Mouse (Mus musculus) kidney, adult 18-20 months (tissue): ENCODE measurements around the gene 2900011O08Rik.

Experiments used
- DNase-seq: peaks from one replicate; pipeline ENCODE4 v3.0.0; 2021

Gene 2900011O08Rik

DNA sequence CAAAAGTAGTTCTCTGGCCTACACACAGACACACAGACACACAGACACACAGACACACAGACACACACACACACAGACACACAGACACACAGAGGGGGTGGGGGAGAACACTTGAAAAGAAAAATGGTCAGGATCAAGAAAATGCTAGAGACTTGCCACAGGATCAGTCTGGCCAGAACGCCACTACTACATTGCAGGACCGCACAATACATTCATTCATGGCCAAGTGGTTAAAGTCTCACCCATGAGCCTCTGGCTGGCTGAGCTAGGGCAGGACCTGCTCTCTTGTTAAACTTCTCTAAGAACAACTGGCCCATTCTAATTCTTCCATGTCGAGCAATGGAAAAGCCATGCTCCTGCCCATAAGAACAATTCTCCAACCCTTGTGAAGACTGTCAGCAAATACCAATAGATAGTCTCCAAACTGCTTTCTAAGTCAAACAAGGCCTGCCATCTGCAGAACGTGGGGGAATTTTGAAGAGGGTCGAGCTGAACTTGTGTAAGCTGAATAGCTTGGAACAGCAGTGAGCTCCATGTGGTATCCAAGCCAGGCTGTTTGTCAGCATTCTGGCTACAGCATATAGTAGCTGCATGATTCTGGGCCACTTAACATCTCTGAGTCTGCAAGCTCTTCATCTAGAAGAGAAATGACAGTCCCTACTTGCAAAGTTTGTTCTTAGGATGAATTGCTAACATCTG is 84.2 kb downstream of the 2900011O08Rik start:
- no peak for DNase-seq

DNA sequence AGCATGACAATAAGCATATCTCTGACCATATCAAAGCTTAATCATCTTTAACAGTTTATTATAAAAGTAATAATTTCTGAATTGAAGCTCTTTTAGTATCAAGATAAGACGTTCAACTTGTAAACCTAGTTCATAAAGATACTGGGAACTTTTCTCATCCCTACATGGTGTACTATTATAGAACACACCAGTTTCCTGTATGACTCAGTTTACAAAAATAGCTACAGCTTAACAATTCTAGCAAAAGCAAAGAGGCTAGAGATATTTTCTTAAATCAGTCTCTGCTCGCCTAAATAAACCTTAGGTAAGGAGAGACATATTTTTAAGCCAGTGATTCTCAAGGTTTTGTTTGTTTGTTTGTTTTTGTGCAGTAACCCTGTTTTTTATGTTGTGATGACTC is 96.5 kb downstream of the 2900011O08Rik start:
- DNase-seq = no peak

DNA sequence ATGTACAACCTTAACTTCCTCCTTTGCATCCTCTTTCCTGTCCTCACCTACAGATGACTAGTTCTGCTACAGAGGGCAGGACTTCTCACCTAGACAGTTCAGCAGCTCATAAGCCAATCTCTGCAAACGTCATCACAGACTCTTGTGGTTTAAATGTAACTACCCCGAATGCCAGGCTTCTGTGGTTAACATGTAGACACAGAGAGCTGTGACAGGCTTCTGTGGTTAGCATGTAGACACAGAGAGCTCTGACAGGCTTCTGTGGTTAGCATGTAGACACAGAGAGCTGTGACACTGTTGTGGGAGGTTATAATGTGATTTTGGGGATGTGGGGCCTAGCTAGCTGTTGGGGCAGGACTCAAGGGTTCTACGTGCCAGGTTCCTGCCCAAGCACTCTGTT is 101.8 kb downstream of the 2900011O08Rik start:
- no peak for DNase-seq

DNA sequence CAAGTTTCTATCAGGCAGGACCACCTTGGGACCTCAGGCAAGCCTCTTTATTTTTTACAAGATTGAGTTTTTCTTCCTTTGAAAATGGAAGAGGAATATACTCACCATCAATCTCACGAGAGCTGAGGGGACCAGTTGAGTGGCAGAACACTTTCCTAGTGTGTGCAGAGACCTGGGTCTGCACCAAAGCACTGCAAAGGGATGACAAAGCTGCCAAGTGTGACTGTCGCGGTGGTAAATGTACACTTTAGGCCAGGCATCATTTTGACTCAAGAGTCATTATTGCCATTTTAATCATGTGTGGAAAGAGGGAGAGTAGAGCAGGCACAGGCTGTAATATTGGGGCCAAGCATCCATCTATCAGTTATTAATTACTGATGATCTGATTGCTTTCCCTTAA is 102.9 kb downstream of the 2900011O08Rik start:
- DNase-seq = no peak

DNA sequence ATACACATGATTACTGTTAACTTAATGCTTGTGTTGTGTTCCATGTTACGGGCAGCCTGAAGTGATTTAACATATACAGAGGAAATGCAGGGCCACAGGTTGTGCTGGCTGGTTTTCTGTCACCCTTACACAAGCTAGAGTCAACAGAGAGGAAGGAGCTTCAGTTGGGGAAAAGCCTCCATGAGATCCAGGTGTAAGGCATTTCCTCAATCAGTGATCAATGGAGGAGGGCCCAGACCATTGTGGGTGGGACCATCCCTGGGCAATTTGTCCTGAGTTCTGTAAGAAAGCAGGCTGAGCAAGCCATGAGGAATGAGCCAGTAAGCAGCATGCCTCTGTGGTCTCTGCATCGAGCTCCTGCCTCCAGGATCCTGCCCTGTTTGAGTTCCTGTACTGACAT is 105.4 kb downstream of the 2900011O08Rik start:
- DNase-seq = no peak

DNA sequence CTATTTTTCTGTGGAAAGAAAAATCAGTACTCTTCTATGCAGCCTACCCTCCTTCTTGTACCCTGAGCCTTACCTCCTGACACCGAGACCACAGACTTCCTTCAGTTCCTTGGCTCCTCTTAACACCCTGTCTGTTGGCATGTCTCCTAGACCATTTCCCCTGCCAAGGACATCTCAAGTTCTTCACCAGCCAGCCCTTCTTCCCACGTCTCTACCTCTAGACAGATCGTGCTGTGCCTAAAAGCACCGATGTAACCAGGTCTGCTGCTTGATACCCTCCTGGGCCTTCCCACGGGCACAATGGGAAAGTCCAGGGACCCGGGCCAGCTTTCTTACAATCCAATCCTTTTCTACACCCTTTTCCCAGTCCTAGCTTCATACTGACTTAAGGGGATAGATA is 119.5 kb downstream of the 2900011O08Rik start:
- no peak for DNase-seq

DNA sequence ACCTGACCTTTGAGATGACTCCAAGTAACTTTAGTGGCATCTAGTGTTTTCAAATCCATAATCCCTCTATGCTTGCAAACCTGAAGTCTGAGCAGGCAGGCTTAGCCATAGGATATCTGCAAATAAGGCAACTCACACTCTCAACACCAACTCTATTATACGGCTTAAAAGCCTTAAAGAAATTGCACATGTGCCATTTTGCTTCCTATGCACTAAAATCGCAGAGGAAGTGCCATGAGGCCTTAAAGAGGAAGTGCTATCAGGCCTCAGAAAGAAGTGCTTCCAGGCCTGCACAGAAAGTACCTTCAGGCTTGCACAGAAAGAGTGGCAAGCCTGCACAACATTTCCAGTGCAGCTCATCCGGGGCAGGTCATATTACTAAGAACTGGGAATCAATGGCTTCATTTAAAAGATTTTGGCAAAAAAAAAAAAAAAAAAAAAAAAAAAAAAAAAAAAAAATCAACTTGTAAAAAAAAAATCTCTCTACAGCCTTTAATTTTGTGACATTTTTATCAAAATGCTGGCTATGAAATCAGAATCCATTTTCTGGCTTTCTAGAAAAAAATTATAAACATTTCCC is 123.3 kb downstream of the 2900011O08Rik start:
- DNase-seq = no peak

DNA sequence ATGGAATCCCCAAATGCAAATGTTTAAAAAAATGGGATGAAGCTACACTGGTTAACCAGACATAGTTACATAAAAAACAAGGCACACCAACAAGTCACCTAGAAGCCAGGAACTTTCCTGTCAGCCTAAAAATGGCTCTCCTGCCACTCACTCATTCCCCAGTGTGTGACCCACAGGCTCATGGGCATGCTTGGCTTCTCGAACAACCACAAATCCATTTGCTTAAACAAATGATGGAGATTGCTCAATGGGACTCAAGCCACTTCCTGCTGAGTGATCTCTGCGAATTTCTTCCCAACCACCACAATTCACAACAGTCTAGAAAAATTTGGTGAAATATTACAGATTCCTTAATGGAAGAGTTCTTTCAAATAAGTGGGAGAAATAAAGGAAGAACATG is 124.5 kb downstream of the 2900011O08Rik start:
- DNase-seq = no peak

DNA sequence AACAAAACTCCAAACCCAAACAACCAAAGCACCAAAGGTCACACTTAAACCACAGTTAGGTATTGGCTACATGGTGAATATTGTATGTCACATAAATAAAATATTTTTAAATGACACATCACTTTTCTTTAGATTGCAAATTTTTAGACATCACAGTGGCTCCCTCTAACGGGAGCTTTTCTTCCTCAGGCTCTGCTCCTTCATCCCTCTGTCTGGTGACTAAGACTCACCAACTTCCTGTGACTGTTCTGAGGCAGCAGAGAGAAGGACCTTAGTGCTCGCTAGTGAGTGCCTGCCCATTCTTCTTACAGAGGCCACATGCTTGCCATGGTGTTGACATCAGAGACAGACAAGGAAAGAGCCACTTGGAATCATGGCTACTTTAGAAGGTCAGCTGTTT is 125.7 kb downstream of the 2900011O08Rik start:
- no peak for DNase-seq

DNA sequence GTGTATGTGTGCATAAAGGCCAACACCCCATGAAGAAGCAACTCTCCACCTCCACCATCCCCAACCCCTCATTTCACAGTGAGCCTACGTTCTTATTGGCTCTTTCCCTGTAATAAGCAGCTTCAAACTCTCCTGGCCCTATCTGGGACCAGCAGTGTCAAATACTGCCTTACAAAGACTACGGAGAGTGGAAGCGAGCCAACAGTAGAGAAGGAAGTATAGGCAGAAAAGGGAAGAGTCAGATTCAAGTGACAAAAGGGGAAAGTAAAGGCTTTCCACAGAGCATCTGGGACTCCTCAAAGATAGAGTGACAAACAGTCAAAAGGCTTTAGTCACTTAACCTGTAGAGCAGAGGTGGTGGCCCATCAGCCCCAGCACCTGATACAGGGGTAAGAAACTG is 126.3 kb downstream of the 2900011O08Rik start:
- no peak for DNase-seq

DNA sequence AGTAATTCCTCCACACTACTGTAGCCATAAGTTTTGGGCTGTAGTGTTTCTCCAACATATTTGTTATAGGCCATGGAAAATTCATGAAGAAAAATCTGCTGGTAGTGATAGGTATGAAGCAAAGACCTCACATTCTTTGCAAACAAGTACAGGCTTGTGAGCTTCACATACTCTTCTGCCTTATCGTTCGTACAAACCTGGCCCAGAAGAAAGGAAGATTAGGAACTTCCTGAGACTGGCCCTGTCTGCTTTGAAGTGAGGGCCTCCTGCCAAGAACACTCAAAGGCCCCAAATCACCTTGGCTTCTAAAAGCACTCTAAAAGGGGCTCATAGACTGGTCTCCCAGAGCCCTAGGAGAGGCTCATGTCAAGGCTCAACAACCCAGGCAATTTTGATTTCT is 130.9 kb downstream of the 2900011O08Rik start:
- DNase-seq = no peak

DNA sequence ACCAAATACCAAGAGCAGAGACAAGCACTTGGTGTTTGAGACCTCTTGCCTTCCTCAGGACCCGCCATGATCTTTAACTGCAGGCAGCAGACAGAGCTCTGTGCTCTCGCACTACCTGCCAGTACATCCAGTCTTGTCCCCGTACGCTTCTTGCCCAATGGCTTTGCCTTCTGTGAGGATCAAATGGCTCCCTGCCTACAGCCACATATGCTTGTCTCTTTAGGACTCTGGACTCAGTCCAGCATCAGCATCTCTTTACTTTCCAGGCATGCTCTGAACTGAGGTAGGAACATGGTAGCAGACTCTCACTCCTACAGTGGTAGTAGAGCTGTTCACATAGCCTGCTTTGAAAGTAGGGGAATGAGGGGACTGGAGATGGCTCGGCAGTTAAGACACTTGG is 134.5 kb downstream of the 2900011O08Rik start:
- DNase-seq = no peak

DNA sequence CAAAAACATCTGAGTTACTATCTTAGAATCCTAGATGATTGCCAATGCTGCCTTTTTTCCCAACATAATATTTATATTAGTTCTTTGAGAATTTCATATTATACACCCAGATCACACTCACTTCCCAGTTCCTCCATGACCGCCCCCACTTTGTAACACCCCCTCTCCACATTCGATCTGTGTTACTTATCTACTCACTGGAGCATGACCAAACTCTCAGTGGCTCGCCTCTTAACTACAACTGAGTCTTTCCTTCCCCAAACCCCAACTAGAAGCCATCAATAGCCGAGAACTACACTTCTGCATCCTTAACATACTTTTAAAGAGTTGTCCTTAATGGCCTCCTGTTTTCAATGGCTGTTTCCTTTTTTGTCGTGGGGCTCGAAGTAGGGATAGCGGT is 135.2 kb downstream of the 2900011O08Rik start:
- DNase-seq = no peak

DNA sequence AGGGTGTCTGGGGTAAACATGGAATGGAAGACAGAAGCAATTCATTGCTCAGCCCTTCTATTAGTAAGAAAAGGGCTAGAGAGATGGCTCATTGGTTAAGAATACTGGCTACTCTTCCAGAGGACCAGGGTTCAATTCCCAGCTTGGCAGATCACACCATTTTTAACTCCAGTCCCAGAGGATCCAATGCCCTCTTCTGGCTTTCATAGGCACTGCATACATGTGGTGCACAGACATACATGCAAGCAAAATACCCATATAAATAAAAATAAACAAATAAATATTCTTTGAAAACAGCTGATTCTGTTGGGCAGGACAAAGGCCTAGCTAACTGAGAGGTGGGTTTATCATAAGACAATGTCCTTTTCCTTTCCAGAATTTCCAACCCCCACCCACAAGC is 136.2 kb downstream of the 2900011O08Rik start:
- no peak for DNase-seq

DNA sequence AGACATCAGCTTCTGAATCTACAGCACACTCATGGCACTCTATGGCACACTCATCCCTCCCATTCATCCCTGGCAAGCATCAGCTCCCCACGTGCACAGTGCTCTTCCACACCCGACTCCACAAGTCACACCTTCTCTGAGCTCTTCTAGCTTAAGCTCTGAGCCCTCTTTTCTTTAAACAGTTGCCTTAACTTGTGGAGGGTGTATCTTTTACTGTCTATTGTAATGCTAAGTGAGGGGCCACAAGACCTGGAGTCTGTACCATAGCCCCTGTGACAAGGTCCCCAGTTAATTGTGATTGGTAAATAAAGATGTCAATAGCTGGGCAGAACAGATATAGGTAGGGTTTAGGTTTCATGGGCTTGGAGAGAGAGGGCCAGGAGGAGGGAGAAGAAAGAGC is 137.5 kb downstream of the 2900011O08Rik start:
- no peak for DNase-seq

DNA sequence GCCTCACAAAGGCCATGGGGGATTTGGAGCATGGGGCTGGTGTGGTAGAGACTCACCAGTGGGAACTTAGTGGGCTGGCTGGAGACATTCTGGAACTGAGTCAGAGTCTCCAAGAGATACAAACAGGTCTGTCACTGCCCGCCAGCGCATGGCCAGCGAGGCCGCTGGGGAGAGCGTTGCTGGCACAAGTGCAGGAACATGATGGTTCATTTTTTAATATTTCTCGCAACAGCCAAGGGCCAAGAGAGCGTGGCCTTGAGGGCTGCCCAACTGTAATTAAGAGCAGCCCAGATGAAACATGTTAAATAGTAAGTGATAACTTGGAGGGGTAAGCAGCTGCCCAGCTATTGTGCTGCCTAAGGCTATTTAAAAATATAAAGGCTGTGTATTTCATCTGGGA is 138.3 kb downstream of the 2900011O08Rik start:
- DNase-seq = no peak

DNA sequence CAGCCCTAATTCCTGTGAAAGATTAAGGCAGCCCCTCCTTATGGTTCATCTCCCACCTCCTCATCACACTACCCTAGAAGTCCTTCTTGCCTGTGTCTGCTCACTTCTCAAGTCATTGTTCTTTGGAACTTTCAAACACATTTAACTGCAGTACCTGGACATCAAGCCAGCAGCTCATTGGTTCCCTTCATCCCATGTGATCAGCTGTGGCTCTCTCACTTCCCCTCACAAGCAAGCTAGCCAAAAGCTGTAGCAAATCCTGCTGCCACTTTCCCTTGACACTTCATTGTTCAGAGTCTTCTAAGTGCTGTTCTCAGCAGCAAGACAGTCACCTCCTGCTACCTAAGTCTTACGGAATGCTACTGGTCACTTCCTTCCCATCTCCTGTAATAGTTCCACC is 138.8 kb downstream of the 2900011O08Rik start:
- DNase-seq = no peak

DNA sequence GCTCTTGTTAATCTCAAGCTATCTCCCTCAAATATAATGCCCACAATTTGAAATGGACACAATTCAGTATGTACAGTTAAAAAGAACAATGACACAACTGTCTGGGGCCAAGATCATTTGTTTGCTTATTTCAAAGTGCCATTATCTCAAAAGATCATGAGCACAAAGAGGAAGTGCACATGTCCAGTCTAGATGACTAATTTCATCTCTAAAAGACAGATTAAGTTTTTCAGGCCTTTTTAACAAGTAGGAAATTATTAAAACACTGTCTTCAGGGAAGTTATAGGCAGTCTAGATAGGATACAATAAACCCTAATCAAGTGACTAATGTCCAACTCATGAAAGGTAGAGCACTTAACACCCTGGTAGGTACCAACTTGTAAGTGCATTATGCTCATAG is 142.6 kb downstream of the 2900011O08Rik start:
- DNase-seq = no peak

DNA sequence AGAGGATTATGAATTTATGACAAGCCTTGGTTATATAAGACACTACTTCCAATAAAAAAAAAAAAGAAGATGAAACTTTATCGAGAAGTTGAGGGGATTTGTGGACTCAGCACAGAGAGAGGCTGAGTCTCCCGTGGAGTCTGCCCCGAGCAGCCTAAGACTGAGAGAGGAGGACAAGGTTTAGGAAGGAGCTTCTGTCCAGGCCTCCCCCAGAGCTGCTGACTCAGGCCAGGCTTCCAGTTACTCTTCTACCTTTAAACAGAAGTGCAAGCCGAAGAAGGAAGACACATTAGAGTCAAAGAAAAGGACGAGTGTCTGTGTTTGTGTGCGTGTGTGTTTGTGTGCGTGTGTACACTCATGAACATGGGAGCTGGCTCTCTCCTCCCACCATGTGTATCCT is 144.4 kb downstream of the 2900011O08Rik start:
- peak; percentile 12 for DNase-seq

DNA sequence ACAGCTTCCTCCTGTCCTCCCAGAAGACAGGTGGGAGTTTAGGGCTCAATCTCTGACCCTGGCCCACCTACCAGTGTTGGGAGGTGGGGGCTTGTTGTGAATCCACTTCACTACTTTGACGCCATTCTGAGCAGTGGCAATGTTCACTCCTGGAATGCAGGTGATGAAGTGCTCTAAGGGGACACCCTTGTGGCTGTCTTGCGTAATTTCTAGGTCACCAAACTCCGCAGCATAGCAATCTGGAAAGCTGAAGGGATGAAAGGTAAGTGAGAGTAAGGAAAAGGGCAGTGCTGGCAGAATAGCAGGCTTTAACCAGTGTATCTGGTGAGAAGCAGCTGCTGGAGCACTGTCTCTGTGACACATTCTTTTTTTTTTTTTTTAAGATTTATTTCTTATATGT is 145.0 kb downstream of the 2900011O08Rik start:
- DNase-seq = no peak

DNA sequence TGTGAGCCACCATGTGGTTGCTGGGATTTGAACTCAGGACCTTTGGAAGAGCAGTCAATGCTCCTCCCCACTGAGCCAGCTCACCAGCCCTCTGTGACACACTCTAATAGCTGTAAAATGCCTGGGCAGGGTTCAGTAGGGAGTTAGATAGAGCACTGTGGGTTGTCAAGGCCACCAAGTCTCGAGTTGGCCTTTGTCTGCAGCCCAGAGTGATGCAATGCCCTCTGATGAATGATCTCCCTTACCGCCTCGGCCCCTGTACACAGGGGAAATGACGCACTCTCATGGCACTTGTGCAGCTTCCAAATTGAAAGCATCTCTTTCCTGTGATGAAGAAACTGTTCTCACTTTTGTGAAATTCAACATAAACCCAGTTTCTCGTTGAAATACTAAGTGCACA is 145.4 kb downstream of the 2900011O08Rik start:
- no peak for DNase-seq

DNA sequence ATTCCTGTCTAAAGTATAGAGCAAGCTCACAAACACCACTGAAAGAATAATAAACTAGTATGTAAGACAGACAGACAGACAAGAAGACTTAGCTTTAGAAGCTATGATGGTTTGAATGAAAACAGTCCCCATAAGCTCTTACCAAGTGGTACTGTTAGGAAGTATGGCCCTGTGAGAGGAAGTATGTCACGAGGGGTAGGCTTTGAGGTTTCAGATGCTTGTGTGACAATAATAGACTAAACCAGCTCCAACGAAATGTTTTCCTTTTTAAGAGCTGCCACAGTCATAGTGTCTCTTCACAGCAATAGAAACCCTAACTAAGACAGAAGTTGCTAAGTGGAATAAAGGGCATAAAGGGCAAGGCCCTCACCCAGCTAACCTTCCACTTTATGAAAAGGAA is 148.6 kb downstream of the 2900011O08Rik start:
- no peak for DNase-seq

DNA sequence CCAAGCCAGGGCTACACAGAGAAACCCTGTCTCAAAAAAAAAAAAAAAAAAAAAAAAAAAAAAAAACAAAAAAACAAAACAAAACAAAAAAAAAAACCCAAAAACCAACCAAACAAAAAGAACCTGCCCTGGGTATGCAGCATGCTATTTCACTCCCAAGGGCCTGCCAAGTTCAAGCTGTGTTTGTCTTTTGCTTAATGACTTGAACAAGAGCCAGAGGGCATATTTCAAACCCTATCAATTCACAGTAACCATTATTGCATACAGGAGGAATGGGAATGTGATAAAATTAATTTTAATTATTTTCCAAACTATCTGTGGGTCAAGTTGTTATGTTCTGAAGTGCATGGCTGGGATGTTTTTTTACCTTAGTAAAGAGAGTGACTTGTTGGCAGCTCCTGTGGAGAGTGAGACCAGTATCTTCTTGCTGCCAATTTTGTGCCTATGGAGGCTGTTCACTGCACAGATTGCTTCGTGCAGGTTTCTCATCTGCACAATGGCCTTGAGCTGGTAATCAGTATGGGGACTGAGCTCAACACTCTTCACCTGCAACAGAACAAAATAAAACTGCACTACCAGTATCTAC is 151.7 kb downstream of the 2900011O08Rik start:
- no peak for DNase-seq

DNA sequence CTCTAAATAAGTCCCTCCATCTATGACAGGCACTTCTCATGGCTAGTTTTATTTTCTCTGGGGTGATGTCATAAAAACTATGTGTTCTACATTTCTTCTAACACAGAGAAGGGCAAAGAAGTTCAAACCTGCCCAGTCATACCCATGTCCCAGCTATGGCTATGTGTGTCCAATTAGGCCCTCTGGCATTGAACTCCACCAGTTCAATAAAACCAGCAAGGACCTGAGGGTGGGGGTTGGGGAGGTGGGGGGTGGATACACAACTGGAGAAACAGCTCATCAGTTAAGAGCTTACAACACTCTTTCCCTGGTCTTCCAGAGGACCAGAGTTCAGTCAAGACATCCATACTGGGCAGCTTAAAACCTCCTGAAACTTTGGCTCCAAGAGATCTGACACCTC is 152.7 kb downstream of the 2900011O08Rik start:
- DNase-seq = no peak

DNA sequence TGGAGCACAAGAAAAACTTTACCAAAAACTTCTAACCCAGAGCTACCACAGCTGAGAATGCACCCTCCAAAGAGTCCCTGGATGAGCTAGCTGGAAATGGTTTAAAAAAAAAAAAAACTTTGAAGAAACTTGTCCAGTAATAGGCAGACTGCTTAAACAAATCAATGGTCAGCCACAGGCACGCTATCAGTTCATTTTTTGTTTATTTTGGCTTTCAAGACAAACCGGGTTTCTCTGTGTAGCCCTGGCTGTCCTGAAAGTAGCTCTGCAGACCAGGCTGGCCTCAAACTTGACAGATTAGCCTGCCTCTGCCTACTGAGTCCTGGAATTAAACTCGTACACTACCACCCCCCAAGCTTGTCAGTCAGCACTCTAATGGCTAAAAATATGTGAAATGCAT is 156.9 kb downstream of the 2900011O08Rik start:
- DNase-seq = no peak
